Mouse (Mus musculus): ENCODE data around the gene Gzmf. TPM values are rescaled to one million over a fixed set of nuclear protein-coding genes. Genes with fewer than 3 reads are reported as not detected.
"Not testable (repeated sequence)": the region's sequence is repeated elsewhere in the genome, so short reads cannot be mapped to it uniquely, and the experiment has no call there.

Gzmf gene
- polyA plus RNA-seq (2012; rRNA removed): 0.24 TPM in 1 of 2 replicates, not detected in the other

- no peaks in the 10 kb centered on the region for H3K27me3 ChIP-seq (ENCODE audit: control insufficient read depth, insufficient read depth, low read length)
- no peaks in the 10 kb centered on the region for H3K36me3 ChIP-seq (ENCODE audit: control insufficient read depth, insufficient read depth, low read length)
- no peak for DNase-seq
- WGBS: 88% methylated on average over 4 of the region's 4 CpGs
- TF ChIP-seq POLR2A (IDR thresholded peaks at IDR 0.05; ENCODE audit: control insufficient read depth, extremely low read depth, insufficient read depth, low read length, poor library complexity) (no peak), CTCF (IDR thresholded peaks at IDR 0.05; ENCODE audit: borderline replicate concordance, control insufficient read depth, extremely low read depth, insufficient read depth, low read length, poor library complexity) (no peak)
- no peaks in the 10 kb centered on the region for H3K4me1 ChIP-seq (replicated peaks; ENCODE audit: control insufficient read depth, insufficient read depth, low read length)
- no peak within 1 kb of the TSS for H3K4me3 ChIP-seq (ENCODE audit: control insufficient read depth, insufficient read depth, low read length)
- H3K27ac ChIP-seq (ENCODE audit: control insufficient read depth, insufficient read depth, low read length): no peak within 1 kb of the TSS
These were observed at the start of gene Gzmf for GRCm38 (mm10) chr14:56211317-56211716. TSS of gene Gzmf (minus strand) at chr14:56211417.

- Histone ChIP-seq H3K4me1 (replicated peaks; ENCODE audit: control insufficient read depth, insufficient read depth, low read length) (no peaks in the 10 kb centered on the region), H3K4me3 (ENCODE audit: control insufficient read depth, insufficient read depth, low read length) (no peak overlapping the region), H3K27me3 (ENCODE audit: control insufficient read depth, insufficient read depth, low read length) (no peaks in the 10 kb centered on the region), H3K27ac (ENCODE audit: control insufficient read depth, insufficient read depth, low read length) (no peak overlapping the region), H3K36me3 (ENCODE audit: control insufficient read depth, insufficient read depth, low read length) (no peaks in the 10 kb centered on the region)
- no peak for TF ChIP-seq CTCF (IDR thresholded peaks at IDR 0.05; ENCODE audit: borderline replicate concordance, control insufficient read depth, extremely low read depth, insufficient read depth, low read length, poor library complexity)
- no peak for TF ChIP-seq POLR2A (IDR thresholded peaks at IDR 0.05; ENCODE audit: control insufficient read depth, extremely low read depth, insufficient read depth, low read length, poor library complexity)
- no peak for DNase-seq
These were observed 29.2 kb upstream of the Gzmf start for GRCm38 (mm10) chr14:56240409-56240808.

- TF ChIP-seq CTCF (IDR thresholded peaks at IDR 0.05; ENCODE audit: borderline replicate concordance, control insufficient read depth, extremely low read depth, insufficient read depth, low read length, poor library complexity) (no peak), POLR2A (IDR thresholded peaks at IDR 0.05; ENCODE audit: control insufficient read depth, extremely low read depth, insufficient read depth, low read length, poor library complexity) (no peak)
- Histone ChIP-seq H3K36me3 (ENCODE audit: control insufficient read depth, insufficient read depth, low read length) (no peaks in the 10 kb centered on the region), H3K4me3 (ENCODE audit: control insufficient read depth, insufficient read depth, low read length) (no peak within 1 kb of the TSS), H3K27ac (ENCODE audit: control insufficient read depth, insufficient read depth, low read length) (no peak within 1 kb of the TSS), H3K4me1 (replicated peaks; ENCODE audit: control insufficient read depth, insufficient read depth, low read length) (no peaks in the 10 kb centered on the region), H3K27me3 (ENCODE audit: control insufficient read depth, insufficient read depth, low read length) (no peaks in the 10 kb centered on the region)
- no peak for DNase-seq
- 9% methylated on average over 2 of the region's 2 CpGs for WGBS
These were observed 23.3 kb upstream of the Gzmf start, which contains the start of gene Gzmc for GRCm38 (mm10) chr14:56234556-56234955. TSS of gene Gzmc (minus strand) at chr14:56234656.

- Histone ChIP-seq H3K27ac (ENCODE audit: control insufficient read depth, insufficient read depth, low read length) (no peak overlapping the region), H3K36me3 (ENCODE audit: control insufficient read depth, insufficient read depth, low read length) (no peaks in the 10 kb centered on the region), H3K4me3 (ENCODE audit: control insufficient read depth, insufficient read depth, low read length) (no peak overlapping the region), H3K4me1 (replicated peaks; ENCODE audit: control insufficient read depth, insufficient read depth, low read length) (no peaks in the 10 kb centered on the region), H3K27me3 (ENCODE audit: control insufficient read depth, insufficient read depth, low read length) (no peaks in the 10 kb centered on the region)
- TF ChIP-seq CTCF (IDR thresholded peaks at IDR 0.05; ENCODE audit: borderline replicate concordance, control insufficient read depth, extremely low read depth, insufficient read depth, low read length, poor library complexity): no peak
- TF ChIP-seq POLR2A (IDR thresholded peaks at IDR 0.05; ENCODE audit: control insufficient read depth, extremely low read depth, insufficient read depth, low read length, poor library complexity): no peak
- 92% methylated on average over 1 of the region's 1 CpGs for WGBS
- DNase-seq: no peak
These were observed 5.6 kb downstream of the Gzmf start for GRCm38 (mm10) chr14:56205613-56206012.

GRCm38 (mm10) chr14:56205021-56205420 lies 6.2 kb downstream of the Gzmf start:
- not testable (repeated sequence) for H3K4me3 ChIP-seq (ENCODE audit: control insufficient read depth, insufficient read depth, low read length); H3K27me3 ChIP-seq (ENCODE audit: control insufficient read depth, insufficient read depth, low read length); H3K4me1 ChIP-seq (replicated peaks; ENCODE audit: control insufficient read depth, insufficient read depth, low read length); H3K36me3 ChIP-seq (ENCODE audit: control insufficient read depth, insufficient read depth, low read length); H3K27ac ChIP-seq (ENCODE audit: control insufficient read depth, insufficient read depth, low read length)
- 42% methylated on average over 5 of the region's 5 CpGs for WGBS
- TF ChIP-seq CTCF (IDR thresholded peaks at IDR 0.05; ENCODE audit: borderline replicate concordance, control insufficient read depth, extremely low read depth, insufficient read depth, low read length, poor library complexity): peak; percentile 35; the same call in 1 of the 2 replicates
- DNase-seq: peak; percentile 47

- TF ChIP-seq CTCF (IDR thresholded peaks at IDR 0.05; ENCODE audit: borderline replicate concordance, control insufficient read depth, extremely low read depth, insufficient read depth, low read length, poor library complexity) (no peak; the same call in 1 of the 2 replicates), POLR2A (IDR thresholded peaks at IDR 0.05; ENCODE audit: control insufficient read depth, extremely low read depth, insufficient read depth, low read length, poor library complexity) (no peak)
- Histone ChIP-seq H3K27ac (ENCODE audit: control insufficient read depth, insufficient read depth, low read length) (no peak overlapping the region), H3K4me1 (replicated peaks; ENCODE audit: control insufficient read depth, insufficient read depth, low read length) (no peaks in the 10 kb centered on the region), H3K36me3 (ENCODE audit: control insufficient read depth, insufficient read depth, low read length) (no peaks in the 10 kb centered on the region), H3K27me3 (ENCODE audit: control insufficient read depth, insufficient read depth, low read length) (no peaks in the 10 kb centered on the region), H3K4me3 (ENCODE audit: control insufficient read depth, insufficient read depth, low read length) (no peak overlapping the region)
- peak; percentile 75 for DNase-seq
- WGBS: 7% methylated on average over 2 of the region's 2 CpGs
These were observed 7.2 kb downstream of the Gzmf start for GRCm38 (mm10) chr14:56203975-56204374.

GRCm38 (mm10) chr14:56186946-56187345 lies 24.3 kb downstream of the Gzmf start:
- no peaks in the 10 kb centered on the region for H3K4me1 ChIP-seq (replicated peaks; ENCODE audit: control insufficient read depth, insufficient read depth, low read length)
- no peaks in the 10 kb centered on the region for H3K36me3 ChIP-seq (ENCODE audit: control insufficient read depth, insufficient read depth, low read length)
- peak; percentile 17 for DNase-seq
- H3K27me3 ChIP-seq (ENCODE audit: control insufficient read depth, insufficient read depth, low read length): no peaks in the 10 kb centered on the region
- H3K4me3 ChIP-seq (ENCODE audit: control insufficient read depth, insufficient read depth, low read length): no peak overlapping the region
- WGBS: 62% methylated on average over 6 of the region's 6 CpGs
- no peak overlapping the region for H3K27ac ChIP-seq (ENCODE audit: control insufficient read depth, insufficient read depth, low read length)
- no peak for TF ChIP-seq POLR2A (IDR thresholded peaks at IDR 0.05; ENCODE audit: control insufficient read depth, extremely low read depth, insufficient read depth, low read length, poor library complexity)
- TF ChIP-seq CTCF (IDR thresholded peaks at IDR 0.05; ENCODE audit: borderline replicate concordance, control insufficient read depth, extremely low read depth, insufficient read depth, low read length, poor library complexity): no peak

Data from thymus, adult 2 months (tissue).